Mouse (Mus musculus): ENCODE data around the gene Tbc1d7.
A peak's percentile ranks its signal among the peaks of the same experiment; 100 is the strongest.

Gene Tbc1d7

GRCm38 (mm10) chr13:43193932-43194331, 22.6 kb upstream of the Tbc1d7 start:
- no peak for DNase-seq (ENCODE audit: low spot score)

- no peak for DNase-seq (ENCODE audit: low spot score)
Measured at GRCm38 (mm10) chr13:43193266-43193665, 22.0 kb upstream of the Tbc1d7 start.

GRCm38 (mm10) chr13:43191741-43192192, 20.5 kb upstream of the Tbc1d7 start:
- no peak for DNase-seq (ENCODE audit: low spot score)

GRCm38 (mm10) chr13:43191290-43191689, 20.0 kb upstream of the Tbc1d7 start:
- DNase-seq (ENCODE audit: low spot score) = no peak

- DNase-seq (ENCODE audit: low spot score) = no peak
Measured at GRCm38 (mm10) chr13:43187736-43188135, 16.4 kb upstream of the Tbc1d7 start.

- no peak for DNase-seq (ENCODE audit: low spot score)
Measured at GRCm38 (mm10) chr13:43183248-43184055, 12.2 kb upstream of the Tbc1d7 start.

- peak; percentile 69 for DNase-seq (ENCODE audit: low spot score)
Measured at GRCm38 (mm10) chr13:43182465-43183201, 11.3 kb upstream of the Tbc1d7 start.

GRCm38 (mm10) chr13:43181104-43181503, 9.8 kb upstream of the Tbc1d7 start:
- DNase-seq (ENCODE audit: low spot score) = no peak

GRCm38 (mm10) chr13:43177317-43177716, 6.0 kb upstream of the Tbc1d7 start:
- DNase-seq (ENCODE audit: low spot score) = no peak

GRCm38 (mm10) chr13:43176676-43177075, 5.4 kb upstream of the Tbc1d7 start:
- no peak for DNase-seq (ENCODE audit: low spot score)

- DNase-seq (ENCODE audit: low spot score) = peak; percentile 54
Measured at GRCm38 (mm10) chr13:43173262-43173661, 2.0 kb upstream of the Tbc1d7 start.

GRCm38 (mm10) chr13:43172036-43172713, 874 bp upstream of the Tbc1d7 start:
- DNase-seq (ENCODE audit: low spot score) = no peak

- no peak for DNase-seq (ENCODE audit: low spot score)
Measured at GRCm38 (mm10) chr13:43167721-43168120, 3.6 kb downstream of the Tbc1d7 start.

- no peak for DNase-seq (ENCODE audit: low spot score)
Measured at GRCm38 (mm10) chr13:43159429-43159828, 11.9 kb downstream of the Tbc1d7 start.

- no peak for DNase-seq (ENCODE audit: low spot score)
Measured at GRCm38 (mm10) chr13:43158281-43158680, 13.0 kb downstream of the Tbc1d7 start.

GRCm38 (mm10) chr13:43157370-43157769, 13.9 kb downstream of the Tbc1d7 start:
- no peak for DNase-seq (ENCODE audit: low spot score)

- DNase-seq (ENCODE audit: low spot score) = no peak
Measured at GRCm38 (mm10) chr13:43152005-43152520, 19.2 kb downstream of the Tbc1d7 start.

- DNase-seq (ENCODE audit: low spot score) = no peak
Measured at GRCm38 (mm10) chr13:43149661-43150060, 21.6 kb downstream of the Tbc1d7 start.

- DNase-seq (ENCODE audit: low spot score) = no peak
Measured at GRCm38 (mm10) chr13:43148692-43149091, 22.6 kb downstream of the Tbc1d7 start.

GRCm38 (mm10) chr13:43146515-43147258, 24.6 kb downstream of the Tbc1d7 start:
- no peak for DNase-seq (ENCODE audit: low spot score)

- no peak for DNase-seq (ENCODE audit: low spot score)
Measured at GRCm38 (mm10) chr13:43144720-43145418, 26.4 kb downstream of the Tbc1d7 start.

Data from ovary, postnatal 10 days (tissue).